Mouse (Mus musculus) heart, postnatal 0 days (tissue): ENCODE data around the gene Zfp426.

Source experiments
- CTCF ChIP-seq: IDR thresholded peaks from 2 replicates; pipeline ENCODE4 v1.5.1; 2016; ENCODE audit warnings: antibody characterized with exemption, control low read depth, low read depth
- EP300 ChIP-seq: IDR thresholded peaks from 2 replicates; pipeline ENCODE4 v1.6.1; 2016; ENCODE audit warnings: antibody characterized with exemption, low read depth

GRCm38 (mm10) chr9:20514016-20514415 lies 21.5 kb upstream of the Zfp426 start:
- TF ChIP-seq CTCF: no peak
- TF ChIP-seq EP300: no peak
